Mouse (Mus musculus): ENCODE results near the gene Ccdc115. TPM values are rescaled to one million over a fixed set of nuclear protein-coding genes. Genes with fewer than 3 reads are reported as not detected.

Ccdc115 gene
- total RNA-seq, 2 experiments from 2014 or later, result 13.8 to 15.8 TPM

DNA sequence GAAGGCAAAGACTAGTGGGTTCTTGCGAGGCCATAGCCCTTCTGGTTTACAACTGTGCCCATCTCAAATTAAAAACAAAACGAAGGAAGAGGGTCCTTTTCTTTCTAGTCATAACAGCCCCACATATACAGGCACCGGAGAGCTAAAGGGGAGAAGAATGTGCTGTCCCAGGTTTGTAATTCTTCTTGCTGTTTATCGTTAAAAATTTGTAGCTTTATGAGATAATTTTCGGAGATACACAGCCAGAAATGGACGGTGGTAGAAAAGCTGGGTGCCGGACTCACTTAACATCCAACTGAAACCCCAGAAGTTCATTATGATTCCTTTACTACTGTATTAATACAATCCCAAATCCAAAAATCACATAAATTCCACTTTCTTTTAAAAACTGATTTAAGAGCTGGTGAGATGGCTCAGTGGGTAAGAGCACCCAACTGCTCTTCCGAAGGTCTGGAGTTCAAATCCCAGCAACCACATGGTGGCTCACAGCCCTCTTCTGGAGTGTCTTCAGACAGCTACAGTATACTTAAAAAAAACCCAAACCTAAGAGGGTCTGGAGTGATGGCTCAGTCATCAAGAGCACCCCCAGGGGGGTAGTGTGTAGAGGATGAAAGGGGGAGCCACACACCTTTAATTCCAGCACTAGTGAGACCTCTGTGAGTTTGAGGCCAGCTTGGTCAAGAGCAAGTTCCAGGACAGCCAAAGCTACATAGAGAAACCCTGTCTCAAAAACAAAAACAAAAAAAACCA, 3.9 kb downstream of the Ccdc115 start:
- peak overlapping the region; percentile 83 for H3K4me3 ChIP-seq
- intact Hi-C loops (cut with DNase I), result no loop called here
- peak overlapping the region; percentile 83 for H3K27ac ChIP-seq
- TF ChIP-seq CTCF (IDR thresholded peaks at IDR 0.05), result no peak
- no peak for DNase-seq (ENCODE audit: extremely low spot score in 1 of 2, low spot score in 2 of 2)

DNA sequence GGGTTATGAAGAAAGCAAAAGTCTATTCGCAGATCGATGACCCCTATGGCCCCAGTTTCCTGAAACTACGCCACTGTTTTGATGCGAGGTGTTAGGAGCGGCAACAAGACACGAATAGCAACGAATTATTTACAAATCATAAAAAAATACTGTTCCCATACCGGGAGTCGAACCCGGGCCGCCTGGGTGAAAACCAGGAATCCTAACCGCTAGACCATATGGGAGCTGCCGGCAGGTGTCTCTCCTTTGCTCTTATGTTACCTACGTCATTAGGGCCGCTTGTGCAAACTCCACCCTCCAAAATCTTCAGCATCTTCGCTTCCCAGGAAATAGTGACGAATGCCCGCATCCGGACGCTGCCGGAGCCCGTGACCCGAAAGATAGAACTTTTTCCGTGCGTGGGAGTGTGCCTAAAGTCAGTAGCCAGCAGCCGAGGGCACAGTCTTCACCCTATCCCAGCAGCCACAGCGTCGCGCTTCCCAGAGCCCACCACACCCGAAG, 4.8 kb downstream of the Ccdc115 start:
- H3K4me3 ChIP-seq, result peak overlapping the region; percentile 83
- DNase-seq (ENCODE audit: extremely low spot score in 1 of 2, low spot score in 2 of 2), result peak; percentile 90 to 96
- no peak for TF ChIP-seq CTCF (IDR thresholded peaks at IDR 0.05)
- H3K27ac ChIP-seq, result peak overlapping the region; percentile 83
- intact Hi-C loops (cut with DNase I), result no loop called here

- H3K4me3 ChIP-seq, result peak overlapping the region; percentile 83
- DNase-seq (ENCODE audit: extremely low spot score in 1 of 2, low spot score in 2 of 2), result no peak
- no peak; the same call in 1 of the 2 replicates for TF ChIP-seq CTCF (IDR thresholded peaks at IDR 0.05)
- intact Hi-C loops (cut with DNase I), result no loop called here
- H3K27ac ChIP-seq, result peak overlapping the region; percentile 83
Measured at GRCm38 (mm10) chr1:34433891-34434521, 5.5 kb downstream of the Ccdc115 start.

DNA sequence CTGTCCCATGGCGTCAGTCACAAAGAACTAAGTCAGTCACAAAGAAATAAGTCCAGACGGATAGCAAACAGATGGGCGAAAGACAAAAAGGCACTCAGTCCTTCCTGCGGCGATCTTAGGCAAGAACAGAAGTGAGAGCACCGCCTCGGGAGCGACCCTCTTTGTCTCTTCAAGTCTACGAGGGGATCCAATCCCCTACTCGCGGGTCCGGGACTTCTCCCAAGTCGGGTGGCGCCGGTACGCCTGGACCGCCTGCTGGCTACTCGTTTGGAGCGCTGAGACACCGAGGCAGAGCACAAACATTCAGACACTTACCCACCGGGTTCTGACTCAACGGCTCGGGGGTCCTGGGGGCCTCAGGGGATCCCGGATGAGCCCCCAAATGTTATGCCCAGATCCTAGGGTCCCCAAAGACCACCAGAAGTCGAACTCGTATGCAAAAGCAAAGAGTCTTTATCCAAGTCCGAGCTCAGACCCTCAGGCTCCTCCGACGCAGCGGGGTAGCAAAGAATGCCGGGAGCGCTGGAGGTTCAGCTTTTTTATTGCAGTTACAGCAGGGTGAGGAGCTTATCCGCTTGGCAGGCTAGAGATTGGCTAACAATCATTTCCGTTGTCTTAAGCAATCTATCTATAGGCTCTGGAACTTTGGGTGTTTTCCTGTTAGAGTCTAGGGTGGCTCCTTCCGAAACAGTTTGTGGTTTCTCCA, 6.5 kb downstream of the Ccdc115 start:
- intact Hi-C loops (cut with DNase I), result no loop called here
- Histone ChIP-seq H3K27ac (peak overlapping the region; percentile 50), H3K4me3 (peak overlapping the region; percentile 53)
- peak; percentile 29 to 46 for DNase-seq (ENCODE audit: extremely low spot score in 1 of 2, low spot score in 2 of 2)
- TF ChIP-seq CTCF (IDR thresholded peaks at IDR 0.05), result no peak

DNA sequence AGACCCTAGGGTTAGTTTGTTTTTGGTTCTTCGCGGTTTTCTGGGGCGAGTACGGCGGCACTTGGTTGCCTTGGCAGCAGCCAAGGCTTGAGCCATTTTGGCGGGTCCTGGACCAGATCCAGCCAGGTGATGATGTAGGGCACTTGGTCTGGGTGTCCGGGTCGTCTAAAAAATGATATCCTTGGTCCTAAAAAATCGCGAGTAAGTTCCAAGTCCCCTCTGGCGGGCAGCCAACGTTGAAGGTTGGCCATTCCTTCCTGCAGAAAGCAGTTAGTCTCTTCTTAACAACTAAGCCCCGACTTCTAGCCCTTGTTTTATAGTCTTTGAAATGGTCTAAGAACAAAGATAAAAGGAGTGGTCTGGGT, 7.1 kb downstream of the Ccdc115 start:
- Histone ChIP-seq H3K4me3 (peak overlapping the region; percentile 53), H3K27ac (no peak overlapping the region)
- TF ChIP-seq CTCF (IDR thresholded peaks at IDR 0.05), result no peak
- no peak for DNase-seq (ENCODE audit: extremely low spot score in 1 of 2, low spot score in 2 of 2)
- intact Hi-C loops (cut with DNase I), result no loop called here

- no peak for DNase-seq (ENCODE audit: extremely low spot score in 1 of 2, low spot score in 2 of 2)
- Histone ChIP-seq H3K27ac (no peak overlapping the region), H3K4me3 (no peak overlapping the region)
- intact Hi-C loops (cut with DNase I), result no loop called here
- TF ChIP-seq CTCF (IDR thresholded peaks at IDR 0.05), result no peak
Measured at GRCm38 (mm10) chr1:34431431-34431830, 8.0 kb downstream of the Ccdc115 start.

DNA sequence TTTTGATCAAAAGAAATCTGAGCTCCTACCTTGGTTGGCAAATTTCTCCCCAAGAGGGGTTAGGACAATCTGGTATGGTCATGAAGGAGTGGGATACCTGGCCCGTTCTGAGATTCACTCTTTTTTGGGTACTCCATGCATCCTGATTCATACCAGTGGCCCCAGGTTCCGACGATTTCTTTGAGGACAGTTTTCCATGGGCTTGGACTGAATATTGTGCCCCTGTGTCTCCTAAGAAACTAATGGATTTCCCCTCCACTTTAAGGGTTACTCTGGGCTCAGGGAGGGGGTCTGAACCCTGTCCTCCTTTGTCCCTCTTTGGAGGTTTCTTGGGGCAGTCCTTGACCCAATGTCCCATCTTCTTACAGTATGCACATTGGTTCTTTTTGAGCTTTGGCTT, 8.5 kb downstream of the Ccdc115 start:
- no peak overlapping the region for H3K4me3 ChIP-seq
- H3K27ac ChIP-seq, result no peak overlapping the region
- no peak for DNase-seq (ENCODE audit: extremely low spot score in 1 of 2, low spot score in 2 of 2)
- intact Hi-C loops (cut with DNase I), result no loop called here
- no peak for TF ChIP-seq CTCF (IDR thresholded peaks at IDR 0.05)

GRCm38 (mm10) chr1:34429281-34429680, 10.2 kb downstream of the Ccdc115 start:
- no peak overlapping the region for H3K27ac ChIP-seq
- DNase-seq (ENCODE audit: extremely low spot score in 1 of 2, low spot score in 2 of 2), result no peak
- TF ChIP-seq CTCF (IDR thresholded peaks at IDR 0.05), result no peak
- intact Hi-C loops (cut with DNase I), result no loop called here
- no peak overlapping the region for H3K4me3 ChIP-seq

- no peak overlapping the region for H3K27ac ChIP-seq
- DNase-seq (ENCODE audit: extremely low spot score in 1 of 2, low spot score in 2 of 2), result no peak
- H3K4me3 ChIP-seq, result no peak overlapping the region
- intact Hi-C loops (cut with DNase I), result no loop called here
- no peak for TF ChIP-seq CTCF (IDR thresholded peaks at IDR 0.05)
Measured at GRCm38 (mm10) chr1:34428466-34428865, 11.0 kb downstream of the Ccdc115 start.

DNA sequence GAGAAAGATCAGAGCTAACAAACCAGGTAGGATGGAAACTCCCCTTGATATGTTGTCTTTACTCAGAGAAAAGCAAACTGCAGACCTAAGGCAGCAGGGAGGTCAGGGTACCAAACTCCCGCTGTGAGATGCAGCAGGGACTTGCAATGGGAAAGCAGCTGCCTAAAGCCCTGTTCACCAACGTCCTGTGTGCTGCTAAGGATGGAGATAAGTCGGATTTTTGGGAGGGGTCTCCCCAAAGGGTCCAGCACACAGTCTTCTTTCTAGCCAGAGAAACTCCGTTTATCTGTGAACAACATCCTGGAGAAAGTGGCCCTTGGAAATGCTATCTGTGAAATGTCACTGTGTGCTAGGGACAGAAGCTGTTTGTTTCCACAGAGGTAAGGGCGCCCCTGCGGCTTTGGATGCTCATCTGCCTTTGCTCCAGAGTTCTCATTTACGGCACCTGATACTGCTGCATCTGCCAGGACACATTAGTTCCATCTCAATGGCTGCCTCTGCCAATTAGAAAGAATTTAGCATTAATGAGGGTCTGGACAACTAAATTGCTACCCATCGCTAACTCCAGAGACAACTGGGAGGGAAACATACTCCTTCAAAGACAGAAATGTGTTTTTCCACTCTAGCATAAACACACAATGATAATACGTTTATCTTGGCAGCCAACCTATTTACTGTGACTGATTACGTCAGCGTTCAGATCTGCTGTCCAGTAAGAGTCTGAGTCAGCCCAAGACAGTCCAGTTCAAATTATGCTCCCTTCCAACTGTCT, 40.1 kb downstream of the Ccdc115 start:
- H3K4me3 ChIP-seq, result no peak overlapping the region
- intact Hi-C loops (cut with DNase I), result no loop called here
- no peak for DNase-seq (ENCODE audit: extremely low spot score in 1 of 2, low spot score in 2 of 2)
- no peak for TF ChIP-seq CTCF (IDR thresholded peaks at IDR 0.05)
- no peak overlapping the region for H3K27ac ChIP-seq

DNA sequence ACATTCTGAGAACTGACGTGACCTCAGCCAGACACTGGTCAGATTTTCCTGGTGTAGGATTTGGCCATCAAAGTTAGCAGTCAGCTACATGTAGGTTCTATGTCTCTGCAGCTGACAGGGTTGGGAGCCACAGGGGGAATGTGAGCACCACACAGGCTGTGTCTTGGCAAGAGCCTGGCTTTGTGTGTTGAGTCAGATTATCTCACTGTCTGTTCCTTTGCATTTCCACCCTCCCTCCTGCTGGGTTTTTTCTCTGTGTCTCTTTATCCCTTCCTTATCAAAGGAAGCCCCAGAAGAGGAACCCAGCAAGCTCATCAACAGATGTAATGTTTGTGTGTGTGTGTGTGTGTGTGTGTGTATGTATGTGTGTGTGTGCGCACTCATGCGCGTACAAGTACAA, 43.2 kb downstream of the Ccdc115 start:
- no peak for TF ChIP-seq CTCF (IDR thresholded peaks at IDR 0.05)
- Histone ChIP-seq H3K27ac (no peak overlapping the region), H3K4me3 (no peak overlapping the region)
- intact Hi-C loops (cut with DNase I), result no loop called here
- no peak for DNase-seq (ENCODE audit: extremely low spot score in 1 of 2, low spot score in 2 of 2)
